Mouse (Mus musculus) left cerebral cortex, postnatal 14 days (tissue): ENCODE measurements around the gene Rnf41. TPM values are rescaled to one million over a fixed set of nuclear protein-coding genes. Genes with fewer than 3 reads are reported as not detected.

Experiments used
- DNase-seq, 2 experiments: peaks; one replicate each; pipeline ENCODE4 v3.0.0; 2021 to 2022; ENCODE audit warnings: low spot score in 2 of 2, mixed read lengths in 1 of 2
- intact Hi-C: fragments of 180-260 bp; cut with DNase I; formaldehyde crosslinking; loops from one replicate; pipeline ENCODE4 v1.15.1; 2025
- microRNA-seq, 2 experiments: library from miRNA; unstranded; fragments of <30 nt; microRNA quantifications; one replicate each; pipeline ENCODE4 v1.2.0; 2022
- total RNA-seq, 2 experiments: library from RNA; stranded (reverse); gene quantifications; 2 replicates each; pipeline ENCODE4 v1.2.3; 2021

Rnf41 gene
- total RNA-seq, 2 experiments from 2014 or later: 75.0 to 77.2 TPM

DNA sequence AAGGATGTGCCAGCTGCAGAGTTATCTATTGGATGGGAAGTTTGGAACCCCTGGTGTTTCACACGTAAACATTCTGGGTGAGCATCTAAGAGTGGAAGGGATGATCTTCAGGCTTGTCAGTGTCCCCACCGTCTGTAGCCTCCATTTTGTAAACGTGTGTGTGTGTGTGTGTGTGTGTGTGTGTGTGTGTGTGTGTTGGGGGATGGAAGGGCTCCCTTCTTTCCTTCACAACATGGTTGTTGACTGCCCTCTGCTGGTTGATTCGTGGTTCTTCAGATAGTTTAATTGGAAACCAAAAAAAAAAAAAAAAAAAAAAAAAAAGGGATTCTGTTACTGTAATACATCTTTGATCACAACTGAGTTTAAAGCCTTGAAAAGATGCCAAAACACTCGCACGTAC, 43.8 kb downstream of the Rnf41 start:
- intact Hi-C loops: loop anchor here (5.0 to 10.0 kb wide), 2 partner anchors 88 to 120 kb away; partner anchors contain the start of genes Coq10a and Cs
- peak; percentile 75 to 83 for DNase-seq

DNA sequence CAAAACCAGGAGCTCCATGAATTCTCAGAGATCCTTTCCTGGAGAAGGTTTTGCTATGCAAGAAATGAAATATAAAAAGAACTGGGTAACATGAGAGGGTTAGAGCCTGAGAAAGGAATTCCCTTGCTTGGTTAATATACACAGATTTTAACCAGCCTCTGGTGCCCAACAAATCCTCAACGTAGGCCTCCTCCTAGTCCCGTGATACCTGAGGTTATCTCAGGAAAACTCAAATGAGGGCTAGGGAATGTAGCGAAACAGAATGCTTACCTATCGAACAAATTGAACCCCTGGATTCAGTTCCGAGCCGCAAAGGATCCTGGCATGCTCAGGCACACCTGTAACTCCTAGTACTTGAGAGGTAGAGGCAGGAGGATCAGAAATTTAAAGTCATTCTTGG, 46.2 kb downstream of the Rnf41 start:
- intact Hi-C loops: loop anchor here (2.0 to 10.0 kb wide), 3 partner anchors 47 to 123 kb away; partner anchors contain the start of genes Coq10a, Cs, Nabp2 and Rnf41
- DNase-seq: no peak

DNA sequence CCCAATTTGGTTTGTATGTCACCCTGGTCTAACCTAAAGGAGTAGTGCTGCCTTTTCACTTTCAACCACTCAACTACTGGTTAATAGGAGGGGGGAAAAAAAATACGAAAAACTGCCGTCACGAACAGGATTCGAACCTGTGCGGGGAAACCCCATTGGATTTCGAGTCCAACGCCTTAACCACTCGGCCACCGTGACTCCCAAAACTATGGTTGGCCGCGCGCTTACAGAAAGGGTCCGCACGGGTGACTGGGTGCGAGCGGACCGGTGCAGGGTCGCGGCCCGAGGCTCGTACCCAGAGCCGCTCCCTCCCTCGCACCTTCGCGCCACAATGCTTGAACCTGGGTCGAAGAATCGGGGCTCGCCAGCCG, 46.9 kb downstream of the Rnf41 start:
- peak; percentile 83 to 94 for DNase-seq
- intact Hi-C loops: loop anchor here (2.0 to 10.0 kb wide), 3 partner anchors 48 to 124 kb away; partner anchors contain the start of genes Coq10a, Cs, Nabp2 and Rnf41

DNA sequence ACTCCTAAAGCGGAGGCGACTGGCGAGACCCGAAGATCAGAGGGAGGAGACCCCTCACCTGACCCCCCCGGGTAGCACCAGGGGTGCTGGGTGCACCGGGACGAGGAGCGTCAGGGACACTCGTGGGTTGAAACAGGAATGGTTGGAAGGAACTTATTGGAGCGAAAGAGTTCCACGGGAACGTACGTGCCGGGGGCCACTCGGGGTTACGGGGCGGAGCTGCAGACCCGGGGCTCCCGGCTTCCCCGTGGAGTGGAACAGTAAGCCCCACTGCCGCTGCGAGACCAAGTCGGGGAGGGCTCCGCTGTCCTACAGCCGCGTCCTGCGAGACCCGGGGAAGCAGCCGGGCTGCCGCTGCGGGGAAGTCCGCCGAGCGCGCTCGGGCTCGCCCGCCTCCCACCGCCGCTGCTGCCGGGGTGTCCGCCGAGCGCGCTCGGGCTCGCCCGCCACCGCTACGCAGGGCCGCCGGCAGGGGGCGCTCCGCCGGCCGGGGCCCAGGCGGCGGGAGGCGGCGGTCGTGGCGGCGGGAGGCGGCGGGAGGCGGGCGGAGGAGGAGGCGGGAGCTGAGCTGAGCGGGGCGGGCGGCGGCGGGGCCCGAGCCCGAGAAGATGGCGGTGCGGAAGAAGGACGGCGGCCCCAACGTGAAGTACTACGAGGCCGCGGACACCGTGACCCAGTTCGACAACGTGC, 47.4 kb downstream of the Rnf41 start, which contains the start of gene Smarcc2:
TSS of gene Smarcc2 (plus strand) at position 530 of the 690 bp plus-strand sequence.
- intact Hi-C loops: loop anchor here (2.0 to 10.0 kb wide), 3 partner anchors 48 to 124 kb away; partner anchors contain the start of genes Coq10a, Cs, Nabp2 and Rnf41
- peak; percentile 52 to 83 for DNase-seq

DNA sequence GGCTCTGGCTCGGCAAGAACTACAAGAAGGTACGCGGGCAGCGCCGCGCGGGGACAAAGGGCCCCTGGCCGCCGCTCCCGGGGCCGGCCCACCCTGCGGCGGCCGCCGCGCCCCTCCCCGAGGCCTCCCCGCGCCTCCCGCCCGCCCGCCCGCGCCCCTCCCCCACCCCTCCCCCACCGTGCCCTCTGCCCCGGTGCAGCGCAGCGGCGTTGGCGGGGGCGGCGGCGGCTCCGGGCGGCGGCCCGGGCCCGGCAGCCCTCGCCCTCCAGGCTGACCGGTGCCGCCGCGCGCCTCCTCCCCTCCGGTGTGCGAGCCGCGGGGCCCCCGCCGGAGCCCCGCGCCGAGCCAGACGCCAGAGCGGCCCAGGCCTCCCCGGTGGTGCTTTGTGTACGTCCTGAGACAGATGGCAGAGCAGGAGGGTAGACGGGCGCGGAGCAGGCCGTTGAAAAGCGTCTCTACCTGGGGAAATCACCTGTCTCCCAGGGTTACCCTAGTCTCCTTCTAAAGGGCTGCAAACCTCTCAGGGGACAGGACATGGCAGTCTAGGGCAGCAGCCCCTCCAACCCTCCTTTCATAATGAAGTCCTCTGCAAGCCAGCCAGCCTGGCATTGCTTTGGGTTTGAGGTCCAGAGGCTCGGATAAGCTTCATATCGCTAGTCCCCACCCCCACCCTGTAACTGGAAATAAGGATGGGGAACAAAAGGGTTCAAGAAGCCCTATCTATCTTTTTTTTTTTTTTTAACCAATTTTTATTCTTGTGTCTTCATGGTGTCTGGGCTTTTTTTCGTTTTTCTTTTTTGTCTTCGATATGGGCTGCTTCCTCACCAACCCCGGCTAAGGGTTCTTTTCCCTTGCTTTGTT, 48.2 kb downstream of the Rnf41 start:
- intact Hi-C loops: loop anchor here (2.0 to 10.0 kb wide), 3 partner anchors 49 to 125 kb away; partner anchors contain the start of genes Coq10a, Cs, Nabp2 and Rnf41
- DNase-seq: peak in 1 of 2 experiments; percentile 21

DNA sequence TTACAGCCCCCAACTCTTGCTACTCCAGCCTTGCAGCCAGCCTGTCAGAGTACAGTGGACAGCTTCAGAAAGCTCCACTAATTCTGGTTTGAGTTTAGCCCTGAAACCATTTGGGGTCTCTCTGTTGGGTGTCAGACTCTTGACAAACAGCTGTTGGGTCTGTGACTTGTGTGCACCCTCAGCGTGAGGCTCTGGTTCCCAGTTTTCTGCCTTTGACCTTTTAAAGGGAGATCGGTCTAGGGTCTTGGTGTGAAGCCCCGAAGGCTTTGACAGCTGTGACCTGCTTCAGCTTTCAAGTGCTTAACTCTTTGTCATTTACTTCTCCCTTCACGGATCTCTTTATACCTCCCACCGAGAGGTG, 48.8 kb downstream of the Rnf41 start:
- no peak for DNase-seq
- intact Hi-C loops: no loop called here

DNA sequence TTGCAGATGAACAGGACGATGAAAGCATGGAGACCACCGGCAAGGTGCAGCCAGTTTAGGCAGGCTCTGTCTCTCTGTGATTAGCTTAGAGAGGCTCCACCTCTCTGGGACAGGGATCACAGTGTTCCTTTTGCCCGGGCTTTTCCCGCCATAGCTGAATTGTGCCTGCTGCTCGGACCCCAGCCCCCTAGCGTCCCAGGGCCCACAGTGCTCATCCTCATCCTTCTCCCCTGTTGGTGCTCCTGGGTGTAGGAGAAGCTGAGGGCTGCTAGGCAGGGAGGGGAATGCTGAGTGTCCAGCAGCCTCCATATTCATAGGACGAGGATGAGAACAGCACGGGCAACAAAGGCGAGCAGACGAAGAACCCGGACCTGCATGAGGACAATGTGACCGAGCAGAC, 62.9 kb downstream of the Rnf41 start:
- intact Hi-C loops: no loop called here
- no peak for DNase-seq

DNA sequence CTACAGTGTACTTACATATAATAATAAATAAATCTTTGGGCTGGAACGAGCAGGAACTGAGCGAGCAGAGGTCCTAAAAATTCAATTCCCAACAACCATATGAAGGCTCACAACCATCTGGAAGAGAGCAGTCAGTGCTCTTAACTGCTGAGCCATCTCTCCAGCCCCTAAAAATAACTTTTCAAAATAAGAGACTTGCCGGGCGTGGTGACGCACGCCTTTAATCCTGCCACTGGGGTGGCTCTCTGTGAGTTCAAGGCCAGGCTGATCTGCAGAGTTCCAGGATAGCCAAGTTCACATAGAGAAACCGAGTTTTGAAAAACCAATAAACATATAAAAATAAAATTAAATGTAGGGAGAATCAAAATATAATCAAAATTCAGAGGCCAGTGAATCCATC, 74.9 kb downstream of the Rnf41 start:
- no peak for DNase-seq
- intact Hi-C loops: no loop called here

DNA sequence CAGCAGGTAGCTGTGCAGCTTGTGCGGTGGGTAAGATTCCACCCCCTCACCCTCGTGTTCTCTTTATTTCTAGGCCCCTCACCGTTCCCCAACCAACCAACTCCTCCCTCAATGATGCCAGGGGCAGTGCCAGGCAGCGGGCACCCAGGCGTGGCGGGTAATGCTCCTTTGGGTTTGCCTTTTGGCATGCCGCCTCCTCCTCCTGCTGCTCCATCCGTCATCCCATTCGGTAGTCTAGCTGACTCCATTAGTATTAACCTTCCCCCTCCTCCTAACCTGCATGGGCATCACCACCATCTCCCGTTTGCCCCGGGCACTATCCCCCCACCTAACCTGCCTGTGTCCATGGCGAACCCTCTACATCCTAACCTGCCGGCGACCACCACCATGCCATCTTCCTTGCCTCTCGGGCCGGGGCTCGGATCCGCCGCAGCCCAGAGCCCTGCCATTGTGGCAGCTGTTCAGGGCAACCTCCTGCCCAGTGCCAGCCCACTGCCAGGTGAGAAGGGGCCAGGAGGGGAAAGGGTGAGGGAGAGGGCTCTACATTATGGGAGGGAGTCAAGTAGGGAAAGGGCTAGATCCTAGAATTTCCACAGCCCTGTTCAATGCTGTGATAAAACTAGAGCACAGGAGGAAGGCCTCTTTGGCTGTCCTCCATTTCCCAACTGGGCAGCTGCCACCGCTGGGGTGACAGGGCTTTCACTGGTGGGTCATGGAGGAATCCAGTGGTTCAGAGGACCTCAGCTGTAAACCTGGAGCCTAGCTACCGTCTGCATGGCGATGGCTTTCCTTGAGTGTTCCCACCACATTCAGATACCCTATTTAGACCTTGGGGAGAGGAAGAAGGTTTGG, 76.6 kb downstream of the Rnf41 start:
- intact Hi-C loops: no loop called here
- DNase-seq: no peak

DNA sequence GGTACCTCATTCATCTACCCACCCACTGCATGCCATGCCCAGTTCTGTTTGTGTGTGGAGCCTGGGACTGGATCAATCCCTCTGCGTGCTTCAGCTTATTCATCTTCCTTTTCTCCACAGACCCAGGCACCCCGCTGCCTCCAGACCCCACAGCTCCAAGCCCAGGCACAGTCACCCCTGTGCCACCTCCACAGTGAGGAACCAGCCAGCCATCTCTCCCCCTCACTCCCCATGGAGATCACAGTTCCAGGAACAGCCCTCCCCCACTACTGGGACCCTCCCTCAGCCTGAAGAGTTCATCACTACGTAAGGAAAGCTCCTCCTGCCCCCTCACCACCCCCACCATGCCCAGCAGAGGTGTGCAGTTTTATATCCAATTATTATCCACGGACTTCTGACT, 77.3 kb downstream of the Rnf41 start:
- no peak for DNase-seq
- intact Hi-C loops: no loop called here

DNA sequence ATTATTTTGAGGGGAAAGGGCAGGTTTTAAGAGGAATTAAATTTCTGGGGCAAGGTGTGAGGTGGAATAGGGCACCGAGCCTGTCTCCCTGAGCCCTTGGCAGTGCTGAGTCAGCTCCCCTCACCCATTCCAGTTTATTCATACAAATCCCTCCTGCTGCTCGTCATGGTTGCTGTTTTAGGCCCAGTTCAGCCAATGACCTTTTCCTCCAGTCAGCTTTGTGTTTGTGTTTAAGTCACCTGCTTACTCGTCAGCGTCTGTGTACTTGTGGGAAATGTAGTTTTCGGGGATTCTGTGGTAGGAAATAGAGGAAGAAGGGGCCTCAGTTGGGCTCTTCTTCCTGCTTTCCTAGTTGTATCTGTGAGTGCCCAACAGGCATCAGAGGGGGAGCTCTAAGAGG, 77.9 kb downstream of the Rnf41 start:
- peak in 1 of 2 experiments; percentile 44 for DNase-seq
- intact Hi-C loops: no loop called here

DNA sequence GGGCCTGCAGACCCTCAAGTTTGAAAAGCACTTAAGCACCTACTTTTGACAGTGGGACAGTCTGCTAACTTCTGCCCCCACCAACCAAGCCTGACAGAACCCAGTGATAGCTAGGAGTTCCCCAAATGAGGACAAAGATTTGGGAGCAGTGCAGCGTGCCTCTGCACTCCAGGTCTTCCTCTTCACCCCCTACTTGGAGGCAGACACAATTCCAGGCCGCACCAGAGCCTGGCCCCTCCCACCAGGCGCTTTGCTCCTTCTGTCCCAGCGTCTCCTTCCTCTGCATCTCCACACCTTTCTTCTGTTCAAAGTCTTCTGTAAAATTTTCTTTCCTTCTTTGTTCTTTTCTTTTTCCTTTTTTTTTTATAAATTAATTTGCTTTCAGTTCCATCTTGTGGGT, 78.3 kb downstream of the Rnf41 start:
- intact Hi-C loops: loop anchor here (5.0 kb wide), 1 partner anchor 48 kb away; no protein-coding TSS in a partner anchor

DNA sequence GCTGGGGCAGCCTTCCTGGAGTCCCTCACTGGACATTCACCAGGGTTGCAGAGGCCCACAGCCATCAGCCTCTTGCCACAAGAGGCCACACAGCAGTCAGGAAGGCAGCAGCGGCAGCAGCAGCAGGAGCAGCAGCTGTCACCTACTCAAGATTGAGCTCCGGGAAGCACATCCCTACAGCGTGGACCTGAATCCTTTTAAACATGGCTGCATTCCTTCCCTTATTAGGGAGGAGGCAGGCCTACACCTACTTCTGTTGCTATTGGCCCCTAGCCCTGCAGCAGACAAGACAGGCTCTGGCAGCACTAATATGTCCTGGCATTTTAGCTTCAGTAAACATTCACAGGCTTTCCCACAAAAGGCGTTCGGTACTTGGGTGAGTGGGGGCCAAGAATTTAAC, 78.8 kb downstream of the Rnf41 start:
- intact Hi-C loops: loop anchor here (5.0 kb wide), 1 partner anchor 47 kb away; no protein-coding TSS in a partner anchor
- no peak for DNase-seq

More for the DNA sequence above, 78.3 kb downstream of the Rnf41 start:
- no peak for DNase-seq

DNA sequence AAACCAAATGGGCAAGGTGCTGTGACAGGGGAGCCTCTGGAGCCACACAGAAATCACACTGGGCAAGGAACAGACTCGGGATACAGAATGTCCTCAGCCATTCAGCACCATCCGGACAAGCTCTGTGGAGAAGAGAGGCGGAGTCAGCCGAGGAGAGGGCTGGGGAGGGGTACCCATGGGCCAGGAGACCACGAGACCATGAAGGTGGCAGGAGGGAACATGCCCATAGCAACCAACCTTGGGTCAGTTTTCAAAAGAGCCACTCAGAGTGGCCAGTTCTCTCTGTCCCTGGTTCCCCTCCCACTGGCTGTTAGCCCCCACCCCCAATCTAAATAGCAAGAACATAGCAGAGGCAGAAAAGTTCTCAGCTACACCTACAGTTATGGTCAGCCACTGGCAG, 79.5 kb downstream of the Rnf41 start:
- intact Hi-C loops: loop anchor here (5.0 kb wide), 1 partner anchor 46 kb away; no protein-coding TSS in a partner anchor
- DNase-seq: no peak

Small RNA genes within 50 kb of the gene (microRNA-seq; reads per million reads assigned to microRNA genes)
- gene Gm25361 (0 reads per million in 2 experiments), gene Gm26308 (0 reads per million in 2 experiments), gene Mir6914 (0 to 0.79 reads per million in 2 experiments), gene Mir6915 (5.8 to 7.7 reads per million in 2 experiments), gene Mir8105 (1.3 to 2.9 reads per million in 2 experiments)

Other genes starting within 250 kb of the Rnf41 start
- gene Rbms2, start 231.4 kb upstream of the Rnf41 start, total RNA-seq: 10 to 100 TPM in 1 of 2 experiments, 1 to 10 TPM in 1; 9.2 to 10.8 TPM
- 10 to 100 TPM; 21.3 to 22.6 TPM for gene Gls2, start 217.2 kb upstream of the Rnf41 start, total RNA-seq
- 10 to 100 TPM; 10.7 to 11.3 TPM for gene Spryd4, start 199.8 kb upstream of the Rnf41 start, total RNA-seq
- gene Mip, start 185.8 kb upstream of the Rnf41 start, total RNA-seq: not detected
- gene Timeless, start 179.6 kb upstream of the Rnf41 start, total RNA-seq: 1 to 10 TPM; 7.2 to 9.9 TPM
- not detected for gene Apon, start 157.6 kb upstream of the Rnf41 start, total RNA-seq
- not detected for gene Apof, start 143.0 kb upstream of the Rnf41 start, total RNA-seq
- gene Stat2, start 141.1 kb upstream of the Rnf41 start, total RNA-seq: 10 to 100 TPM; 19.0 to 21.1 TPM
- 1 to 10 TPM in 1 of 2 experiments, under 1 TPM in 1; 0.97 to 1.4 TPM for gene Il23a, start 112.9 kb upstream of the Rnf41 start, total RNA-seq
- gene Pan2, start 108.3 kb upstream of the Rnf41 start, total RNA-seq: 10 to 100 TPM; 13.3 to 13.4 TPM
- 10 to 100 TPM; 65.9 to 68.9 TPM for gene Cnpy2, start 89.2 kb upstream of the Rnf41 start, total RNA-seq
- 100 to 1,000 TPM; 269 to 271 TPM for gene Cs, start 73.9 kb upstream of the Rnf41 start, total RNA-seq
- 10 to 100 TPM; 72.0 to 74.4 TPM for gene Coq10a, start 42.7 kb upstream of the Rnf41 start, total RNA-seq
- gene Ankrd52, start 34.5 kb upstream of the Rnf41 start, total RNA-seq: 10 to 100 TPM; 80.3 to 84.3 TPM
- 1 to 10 TPM in 1 of 2 experiments, not detected in 1; 1.0 TPM for gene Slc39a5, start 10.4 kb upstream of the Rnf41 start, total RNA-seq
- 10 to 100 TPM; 88.3 to 92.5 TPM for gene Nabp2, start 165 bp upstream of the Rnf41 start, total RNA-seq
- gene Smarcc2, start 47.6 kb downstream of the Rnf41 start, total RNA-seq: 100 to 1,000 TPM; 199 to 211 TPM
- gene Myl6, start 82.5 kb downstream of the Rnf41 start, total RNA-seq: 100 to 1,000 TPM; 606 to 662 TPM
- gene Myl6b, start 87.0 kb downstream of the Rnf41 start, total RNA-seq: 10 to 100 TPM; 19.1 to 21.7 TPM
- 1 to 10 TPM; 8.1 to 9.3 TPM for gene Esyt1, start 114.2 kb downstream of the Rnf41 start, total RNA-seq
- gene Zc3h10, start 136.1 kb downstream of the Rnf41 start, total RNA-seq: 10 to 100 TPM; 11.4 to 12.0 TPM
- 1,000 to 10,000 TPM; 1,939 to 2,055 TPM for gene Rpl41, start 137.6 kb downstream of the Rnf41 start, total RNA-seq
- 10 to 100 TPM; 67.1 to 68.6 TPM for gene Pa2g4, start 154.3 kb downstream of the Rnf41 start, total RNA-seq
- 1 to 10 TPM; 3.3 to 4.9 TPM for gene Erbb3, start 178.0 kb downstream of the Rnf41 start, total RNA-seq
- gene Rps26, start 215.1 kb downstream of the Rnf41 start, total RNA-seq: 100 to 1,000 TPM; 299 to 305 TPM
- gene Ikzf4, start 234.3 kb downstream of the Rnf41 start, total RNA-seq: 10 to 100 TPM; 15.4 to 15.9 TPM